Mouse (Mus musculus) CD4-positive, CD25-positive, alpha-beta regulatory T cell, adult 2 months (primary cell): ENCODE measurements around the gene Aloxe3.

Experiments used
- DNase-seq: peaks from one replicate; pipeline ENCODE4 v3.0.0-alpha.2; 2012; ENCODE audit warnings: low read depth, low spot score

Aloxe3 gene

DNA sequence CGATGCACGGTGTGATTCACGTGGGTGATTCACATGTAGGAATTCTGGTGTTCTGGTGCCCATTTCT lies at the start of gene Aloxe3:
Aloxe3 (plus strand) TSS at position 45 of the 67 bp plus-strand sequence.
- no peak for DNase-seq

DNA sequence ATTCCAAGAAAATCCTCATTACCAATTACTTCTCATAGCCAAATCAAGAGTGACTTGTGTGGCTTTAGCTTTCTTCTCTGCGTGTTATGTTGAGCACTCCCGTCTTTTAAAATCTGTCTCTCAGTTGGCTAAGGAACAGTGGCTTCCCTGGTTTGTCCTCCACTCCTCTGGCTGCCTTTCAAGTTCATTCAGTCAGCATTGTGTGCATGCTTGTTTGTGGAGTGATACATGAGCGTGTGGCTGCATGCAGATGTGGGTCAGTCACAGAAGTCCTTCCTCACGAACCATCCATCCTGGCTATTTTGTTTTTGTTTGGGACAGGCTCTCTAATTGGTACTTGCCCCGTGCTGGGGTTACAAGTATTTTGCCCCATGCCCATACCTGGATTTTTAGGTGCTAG lies 49.1 kb upstream of the Aloxe3 start:
- DNase-seq: no peak

DNA sequence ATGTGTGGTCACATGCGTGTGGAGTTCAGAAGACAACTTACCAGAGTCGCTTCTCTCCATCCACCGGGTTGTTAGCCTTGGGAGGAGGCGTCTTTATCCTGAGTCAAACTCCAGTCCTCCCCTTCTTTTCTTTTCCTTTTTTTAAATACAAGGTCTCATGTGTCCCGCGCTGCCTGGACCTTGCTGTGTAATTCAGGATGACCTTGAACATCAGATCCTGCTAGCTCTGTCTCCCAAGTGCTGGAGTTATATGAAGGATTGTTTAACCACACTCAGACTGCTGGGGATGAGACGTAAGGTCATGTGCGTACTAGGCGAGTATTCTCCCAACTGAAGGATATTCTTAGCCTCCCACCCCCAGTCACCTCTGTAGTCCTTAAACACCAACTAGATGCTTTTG lies 48.4 kb upstream of the Aloxe3 start:
- DNase-seq: no peak

DNA sequence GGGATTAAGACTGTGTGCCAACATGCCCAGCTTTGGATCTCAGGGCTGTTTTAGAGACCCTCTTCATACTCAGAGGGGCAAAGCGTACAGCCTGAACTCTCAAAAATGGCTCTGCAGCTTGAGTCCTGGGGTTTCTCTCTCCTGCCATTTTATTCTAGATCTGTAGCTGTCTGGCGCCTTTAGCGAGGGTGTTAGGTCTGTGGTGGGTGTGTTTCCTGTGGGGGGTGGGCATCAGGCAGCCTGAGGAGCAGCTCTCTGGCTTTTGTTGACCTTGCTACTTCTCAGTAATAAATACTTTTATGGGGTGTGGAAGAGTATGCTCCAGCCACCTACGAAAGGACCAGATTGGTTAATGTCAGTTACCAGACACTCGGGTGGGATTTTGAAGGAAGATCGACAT lies 47.7 kb upstream of the Aloxe3 start:
- no peak for DNase-seq

DNA sequence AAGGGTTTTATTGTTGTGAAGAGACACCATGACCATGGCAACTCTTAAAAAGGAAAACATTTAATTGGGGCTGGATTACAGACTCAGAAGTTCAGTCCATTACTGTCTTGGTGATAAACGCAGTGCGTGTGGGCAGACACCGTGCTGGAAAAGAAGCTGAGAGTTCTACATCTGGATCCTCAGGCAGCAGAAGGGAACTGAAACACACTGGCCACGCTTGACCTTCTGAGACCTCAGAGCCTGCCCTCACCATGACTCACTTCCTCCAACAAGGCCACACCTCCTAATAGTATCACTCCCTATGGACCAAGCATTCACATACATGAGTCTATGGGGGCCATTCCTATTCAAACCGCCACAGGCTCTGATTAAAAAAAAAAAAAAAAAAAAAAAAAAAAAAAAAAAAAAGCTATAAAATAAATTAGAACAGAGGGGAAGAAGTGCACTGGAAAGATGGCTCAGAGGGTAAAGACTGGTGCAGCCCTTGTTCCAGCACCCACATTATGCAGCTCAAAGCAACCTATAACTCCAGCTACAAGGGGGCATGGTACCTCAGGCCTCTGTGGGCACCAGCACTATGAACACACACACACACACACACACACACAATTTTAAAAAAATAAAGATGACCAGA lies 46.8 kb upstream of the Aloxe3 start:
- no peak for DNase-seq

DNA sequence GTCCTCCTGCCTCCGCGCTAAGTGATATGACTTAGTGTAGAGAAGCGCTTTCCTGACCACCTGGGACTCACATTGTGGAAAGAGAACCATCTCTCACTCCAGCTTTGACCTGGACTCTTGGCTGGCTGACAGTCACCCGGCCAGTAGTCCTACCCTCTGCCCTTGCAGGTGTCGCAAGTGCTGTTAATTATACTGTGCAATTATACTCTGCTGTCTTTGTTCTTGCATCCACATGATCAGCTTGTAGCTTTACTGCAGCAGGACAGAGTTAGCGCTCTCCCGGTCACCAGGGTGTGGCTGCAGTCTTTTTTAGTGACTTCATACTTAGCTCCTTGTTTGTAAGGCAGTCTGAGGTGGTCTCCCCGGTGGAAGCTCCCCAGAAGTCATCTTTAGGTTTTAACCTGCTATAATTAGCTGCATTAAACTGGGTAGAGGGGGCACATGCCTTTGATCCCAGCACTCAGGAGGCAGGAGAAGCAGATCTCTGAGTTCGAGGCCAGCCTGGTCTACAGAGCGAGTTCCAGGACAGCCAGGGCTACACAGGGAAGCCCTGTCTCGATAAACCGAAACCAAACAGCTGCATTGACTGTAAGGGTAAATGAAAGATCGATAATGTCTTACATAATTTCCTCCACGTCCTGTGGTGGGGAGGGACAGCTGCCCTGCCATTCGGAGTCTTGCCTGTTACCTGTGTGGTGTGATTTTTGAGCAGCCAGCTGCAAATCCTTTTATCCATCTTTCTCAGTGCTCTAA lies 45.4 kb upstream of the Aloxe3 start:
- no peak for DNase-seq

DNA sequence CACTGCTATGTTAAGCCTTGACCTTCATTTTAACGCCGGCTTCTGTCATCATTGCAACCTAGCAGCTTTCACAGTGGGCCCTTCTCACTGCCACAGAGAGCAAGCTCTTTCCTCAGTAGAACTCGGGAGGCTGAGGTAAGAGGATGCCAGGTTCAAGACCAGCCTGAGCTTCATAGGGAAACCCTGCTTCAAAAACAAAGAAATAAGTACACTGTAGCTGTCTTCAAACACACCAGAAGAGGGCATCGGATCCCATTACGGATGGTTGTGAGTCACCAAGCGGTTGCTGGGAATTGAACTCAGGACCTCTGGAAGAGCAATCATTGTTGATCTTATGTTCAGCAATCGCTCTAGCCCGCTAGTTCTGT lies 44.9 kb upstream of the Aloxe3 start:
- no peak for DNase-seq

DNA sequence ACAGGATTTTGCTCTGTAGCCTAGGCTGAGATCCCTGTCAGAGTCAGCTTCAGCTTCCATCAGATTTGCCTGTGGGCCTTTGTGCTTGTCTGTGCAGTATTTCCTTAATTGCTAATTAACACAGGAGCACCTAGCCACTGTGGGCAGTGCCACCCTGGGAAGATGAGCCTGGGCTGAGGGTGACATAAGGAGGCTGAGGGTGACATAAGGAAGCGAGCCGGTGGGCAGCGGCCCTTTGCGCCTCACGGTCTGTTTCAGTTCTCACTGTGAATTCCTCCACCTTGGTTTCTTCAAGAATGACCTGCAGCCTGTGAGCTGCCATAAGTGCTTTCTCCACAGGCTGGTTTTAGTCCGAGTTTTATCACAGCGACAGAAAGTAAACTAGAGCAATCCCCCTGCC lies 44.1 kb upstream of the Aloxe3 start:
- no peak for DNase-seq

DNA sequence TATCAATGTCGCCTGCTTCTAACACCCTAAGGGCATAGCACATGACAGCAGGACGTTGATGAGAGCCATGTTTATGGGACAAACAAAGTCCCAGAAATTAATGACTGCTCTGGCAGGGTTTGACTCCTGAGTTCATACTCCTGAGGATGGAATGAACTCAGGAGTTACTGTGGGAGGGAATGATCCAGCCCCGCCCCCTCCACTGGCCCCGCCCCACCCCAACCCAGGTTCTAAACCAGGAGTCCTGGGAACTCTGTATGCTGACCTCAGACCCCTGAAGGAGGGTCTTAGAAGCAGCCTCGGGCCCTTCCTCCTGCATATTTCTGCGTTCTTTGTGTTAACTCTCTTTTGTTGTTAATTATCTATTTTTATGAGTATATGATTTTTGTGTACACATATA lies 40.1 kb upstream of the Aloxe3 start:
- DNase-seq: no peak

DNA sequence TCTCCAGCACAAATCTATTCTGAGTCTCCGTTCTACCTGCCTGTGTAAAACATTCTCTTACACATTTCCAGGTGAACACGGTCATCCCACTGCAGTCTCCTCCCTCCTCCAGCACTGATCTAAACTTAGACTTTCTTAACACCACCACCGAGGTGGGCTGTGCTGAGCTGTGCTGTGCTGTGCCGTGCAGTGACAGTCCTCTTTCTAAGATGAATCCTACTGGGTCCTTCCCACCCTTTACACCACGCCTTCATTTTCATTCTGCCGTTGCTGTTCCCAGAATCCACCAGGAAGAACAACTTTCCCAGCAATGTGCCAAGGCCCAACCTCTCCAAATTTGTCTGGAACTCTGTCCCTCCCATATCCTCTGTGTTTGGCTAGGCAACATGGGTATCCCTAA lies 39.3 kb upstream of the Aloxe3 start:
- DNase-seq: no peak

DNA sequence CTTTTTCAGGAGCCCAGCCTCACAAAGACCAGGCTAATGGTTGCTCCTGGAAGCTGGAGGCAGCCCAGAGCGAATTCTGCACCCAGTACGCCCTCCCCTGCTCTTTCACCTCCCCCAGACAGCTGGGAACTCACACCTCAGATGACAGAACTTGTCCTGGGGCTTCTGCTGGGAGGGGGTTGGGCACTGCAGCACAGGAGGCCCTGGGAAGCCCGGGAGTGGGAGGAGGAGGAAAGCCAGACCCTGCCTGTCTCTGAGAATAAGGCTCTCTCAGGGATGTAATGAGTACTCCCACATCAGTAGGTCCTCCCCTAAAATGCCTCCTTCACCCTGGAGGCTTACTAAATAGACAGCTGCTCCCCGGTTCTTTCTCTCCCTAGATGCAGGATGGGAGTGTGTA lies 38.6 kb upstream of the Aloxe3 start:
- no peak for DNase-seq

DNA sequence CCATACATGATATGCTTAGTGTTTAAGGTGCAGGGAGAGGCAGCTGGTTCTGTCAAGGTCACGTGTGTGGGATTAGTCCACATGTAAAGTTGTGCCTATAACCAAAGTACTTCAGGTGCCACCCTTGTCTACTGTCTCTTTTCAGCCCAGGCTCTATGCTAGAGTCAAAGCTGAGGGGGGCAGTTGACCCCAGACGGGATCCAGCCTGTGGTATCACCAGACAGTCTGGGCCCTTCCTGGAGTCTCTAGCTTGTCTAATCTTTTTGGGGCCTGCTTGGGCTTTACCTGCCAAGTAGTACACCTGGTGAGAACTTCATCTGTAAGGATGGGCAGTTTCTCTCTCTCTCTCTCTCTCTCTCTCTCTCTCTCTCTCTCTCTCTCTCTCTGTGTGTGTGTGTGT lies 38.1 kb upstream of the Aloxe3 start:
- DNase-seq: peak; percentile 20

DNA sequence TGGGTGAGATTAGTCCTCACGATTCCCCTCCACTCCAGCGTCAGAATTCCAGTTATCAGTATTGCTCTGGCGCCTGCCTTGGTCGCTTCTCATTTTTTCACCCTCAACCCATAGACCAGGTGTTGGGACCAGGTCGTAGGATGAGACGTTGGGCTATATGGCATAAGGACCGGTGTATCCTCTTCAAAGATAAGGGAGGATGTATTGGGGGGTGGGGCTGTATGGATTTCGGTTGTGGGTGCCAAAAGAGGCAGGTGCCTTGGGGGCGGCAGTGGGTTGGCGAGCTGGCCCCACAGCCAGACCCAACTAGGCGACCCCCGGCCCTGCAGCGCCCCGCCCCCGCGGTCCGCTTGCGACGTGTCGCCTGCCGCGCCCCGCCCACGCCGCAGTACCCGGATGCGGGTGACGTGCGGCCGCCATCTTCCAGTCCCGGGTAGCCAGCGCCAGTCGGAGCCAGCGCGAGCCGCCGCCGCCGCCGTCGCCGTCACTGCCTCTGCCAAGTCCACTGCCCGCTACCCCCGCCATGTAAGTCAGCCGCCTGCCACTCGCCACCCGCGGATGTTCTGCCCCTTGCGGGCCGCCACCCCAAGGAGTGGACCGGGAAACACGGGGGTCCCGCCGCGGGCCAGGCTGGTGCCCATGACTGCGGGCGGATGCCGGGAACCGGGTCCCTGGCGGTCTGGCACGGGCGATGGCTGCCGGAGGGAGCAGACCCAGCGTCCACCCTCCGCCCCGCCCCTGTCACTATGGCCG lies 37.4 kb upstream of the Aloxe3 start, which contains the start of gene Vamp2:
Vamp2 (plus strand) TSS at position 388 of the 753 bp plus-strand sequence.
- peak; percentile 97 for DNase-seq

DNA sequence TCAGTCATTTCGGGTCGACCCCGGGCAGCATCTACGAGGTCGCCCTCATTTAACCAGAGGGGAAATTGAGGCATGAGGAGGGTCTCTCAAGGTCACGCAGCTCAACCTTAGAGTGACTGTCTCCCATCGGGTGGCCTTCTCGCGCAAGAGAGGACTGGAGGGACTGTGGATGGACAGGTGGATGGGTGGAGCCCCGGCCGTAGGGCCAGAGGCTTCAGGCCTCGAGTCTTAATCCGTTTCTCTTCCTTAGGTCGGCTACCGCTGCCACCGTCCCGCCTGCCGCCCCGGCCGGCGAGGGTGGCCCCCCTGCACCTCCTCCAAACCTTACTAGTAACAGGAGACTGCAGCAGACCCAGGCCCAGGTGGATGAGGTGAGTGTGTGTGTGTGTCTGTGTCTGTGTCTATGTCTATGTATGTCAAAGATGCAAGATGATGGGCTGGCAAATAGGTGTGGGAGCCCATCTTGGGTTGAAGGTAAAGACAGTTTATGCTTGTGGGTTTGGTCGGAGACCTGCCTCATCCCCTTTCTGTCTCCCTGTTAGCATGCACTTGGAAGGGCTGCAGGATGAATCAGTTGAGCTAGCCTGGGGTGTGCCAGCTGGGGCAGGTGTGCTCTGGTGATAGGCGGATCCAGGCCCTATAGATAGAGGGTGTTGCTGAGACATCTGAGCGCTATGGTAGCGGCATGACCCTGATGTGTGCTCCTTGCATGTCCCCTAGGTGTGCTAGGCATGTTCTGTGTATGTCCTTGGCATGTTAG lies 36.7 kb upstream of the Aloxe3 start:
- peak; percentile 54 for DNase-seq

DNA sequence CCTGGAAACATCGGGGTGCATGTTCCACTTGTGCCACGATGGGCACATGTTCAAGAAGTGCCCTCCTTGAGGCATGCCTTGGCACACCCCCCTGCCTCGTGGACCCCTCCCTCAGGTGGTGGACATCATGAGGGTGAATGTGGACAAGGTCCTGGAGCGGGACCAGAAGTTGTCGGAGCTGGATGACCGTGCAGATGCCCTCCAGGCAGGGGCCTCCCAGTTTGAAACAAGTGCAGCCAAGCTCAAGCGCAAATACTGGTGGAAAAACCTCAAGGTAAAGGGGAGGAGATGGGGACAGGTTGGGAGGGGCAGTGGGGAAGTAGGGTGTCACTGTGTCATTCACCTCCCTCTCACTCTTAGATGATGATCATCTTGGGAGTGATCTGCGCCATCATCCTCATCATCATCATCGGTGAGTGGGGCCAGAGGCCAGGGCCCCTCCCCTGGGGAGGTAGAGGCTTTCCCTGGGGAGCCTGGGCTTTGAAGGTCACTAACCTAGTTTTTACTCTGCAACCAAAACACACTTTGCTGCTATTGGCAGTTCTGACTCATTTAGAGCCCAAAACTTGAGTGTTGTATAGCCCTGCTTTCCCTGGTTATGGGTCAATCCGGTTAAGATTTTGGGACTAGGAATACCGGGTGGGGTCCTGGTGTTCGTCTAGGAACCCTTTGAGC lies 35.9 kb upstream of the Aloxe3 start:
- DNase-seq: no peak

DNA sequence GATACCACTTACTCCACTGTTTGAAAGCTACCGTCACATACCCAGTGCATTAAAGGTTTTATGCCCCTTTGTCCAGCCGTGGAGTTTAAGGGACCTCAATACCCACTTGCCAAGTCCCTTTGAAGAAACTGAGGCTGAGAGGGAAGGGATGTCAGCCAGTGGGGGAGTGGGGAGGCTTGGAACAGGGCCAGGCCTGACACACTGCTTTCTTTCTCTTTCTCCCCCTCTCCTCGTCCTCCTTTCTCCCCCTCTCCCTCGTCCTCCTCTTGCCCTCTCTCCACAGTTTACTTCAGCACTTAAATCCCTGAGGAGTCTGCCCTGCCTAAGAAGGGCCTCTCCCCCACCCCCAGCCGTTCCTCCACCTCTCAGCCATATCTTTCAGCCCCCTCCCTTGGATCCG lies 35.3 kb upstream of the Aloxe3 start:
- peak; percentile 9 for DNase-seq

DNA sequence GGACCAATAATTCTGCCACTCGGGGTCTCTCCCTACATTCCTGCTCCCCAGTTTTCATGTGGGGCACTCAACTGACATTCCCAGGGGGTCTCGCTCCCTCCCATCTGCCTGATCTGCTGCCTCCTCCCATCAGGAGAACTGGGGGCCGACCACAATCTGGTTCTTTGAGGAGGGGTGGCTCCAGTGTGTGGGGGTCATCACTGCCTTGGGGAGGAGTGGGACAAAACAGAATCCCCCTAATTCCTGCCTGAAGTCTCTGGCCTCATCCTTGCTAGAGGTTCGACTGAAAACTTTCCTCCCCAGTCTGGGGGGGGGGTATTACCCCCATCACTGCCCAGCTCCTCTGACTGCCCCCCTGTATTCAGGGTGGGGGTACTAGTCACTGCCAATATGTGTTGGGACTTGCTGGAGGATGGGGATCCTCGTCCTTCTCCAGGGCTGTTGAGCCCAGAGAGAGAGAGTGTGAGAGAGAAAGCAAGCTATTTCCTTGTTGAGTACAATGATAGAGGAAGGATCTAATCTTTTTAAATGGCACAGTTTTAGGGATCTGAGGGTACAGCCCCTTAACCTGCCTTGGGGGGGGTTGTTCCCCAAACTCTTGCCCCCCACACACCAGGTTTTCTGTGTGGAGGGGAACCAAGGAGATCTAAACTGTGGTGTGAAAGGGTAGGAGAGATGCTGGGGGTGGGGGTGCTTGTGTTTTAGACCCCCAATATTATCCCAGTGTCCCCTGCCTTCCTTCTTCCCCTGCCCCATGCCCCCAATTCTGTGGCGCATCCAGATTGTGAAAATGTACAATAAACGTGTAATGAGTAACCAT lies 33.9 kb upstream of the Aloxe3 start:
- DNase-seq: peak; percentile 20

DNA sequence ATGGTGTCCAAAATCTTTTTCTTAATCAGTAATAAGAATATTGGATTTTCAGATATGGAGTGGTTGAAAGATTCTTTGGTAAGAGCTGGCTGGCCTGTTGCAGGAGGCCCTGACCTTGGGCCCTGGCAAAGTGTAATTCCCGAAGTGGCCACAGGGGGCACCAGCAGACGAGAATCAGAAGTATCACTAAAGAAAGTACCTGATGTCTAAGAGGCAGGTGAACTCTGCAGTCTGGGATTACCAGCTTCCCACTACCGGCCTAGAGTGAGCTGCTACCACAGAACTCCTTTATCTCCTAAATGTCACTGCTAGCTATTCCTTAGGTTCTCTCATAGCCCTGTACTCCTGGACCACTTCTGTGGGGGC lies 33.3 kb upstream of the Aloxe3 start:
- DNase-seq: peak; percentile 91

DNA sequence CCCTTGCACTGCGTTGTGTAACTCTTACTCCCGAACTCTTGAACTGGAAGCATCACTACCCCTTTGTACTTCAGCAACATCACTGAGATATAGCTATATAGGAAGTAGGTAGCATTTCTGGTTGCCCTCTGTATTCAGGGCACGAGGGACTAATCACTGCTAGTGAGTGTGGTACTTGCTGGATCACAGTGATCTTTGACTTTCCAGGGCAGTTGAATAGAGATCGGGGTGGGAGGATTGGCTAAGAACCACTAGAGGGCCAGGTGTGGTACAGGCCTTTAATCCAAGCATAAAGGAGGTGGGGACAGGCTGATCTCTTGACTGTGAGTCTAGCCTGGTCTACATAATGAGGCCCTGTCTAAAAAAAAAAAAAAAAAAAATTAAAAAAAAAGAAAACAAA lies 32.8 kb upstream of the Aloxe3 start:
- DNase-seq: peak; percentile 69

DNA sequence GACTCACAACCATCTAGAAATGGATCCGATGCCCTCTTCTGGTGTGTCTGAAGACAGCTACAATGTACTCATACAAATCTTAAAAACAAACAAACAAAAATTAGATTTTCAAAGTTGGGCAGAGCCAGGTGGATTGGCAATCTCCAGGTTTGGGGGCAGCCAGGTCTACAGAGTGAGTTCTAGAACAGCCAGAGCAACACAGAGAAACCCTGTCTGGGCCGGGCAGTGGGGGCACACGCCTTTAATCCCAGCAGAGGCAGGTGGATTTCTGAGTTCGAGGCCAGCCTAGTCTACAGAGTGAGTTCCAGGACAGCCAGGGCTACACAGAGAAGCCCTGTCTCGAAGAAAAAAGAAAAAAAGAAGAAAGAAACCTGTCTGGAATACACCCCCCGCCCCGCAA lies 31.8 kb upstream of the Aloxe3 start:
- peak; percentile 18 for DNase-seq

DNA sequence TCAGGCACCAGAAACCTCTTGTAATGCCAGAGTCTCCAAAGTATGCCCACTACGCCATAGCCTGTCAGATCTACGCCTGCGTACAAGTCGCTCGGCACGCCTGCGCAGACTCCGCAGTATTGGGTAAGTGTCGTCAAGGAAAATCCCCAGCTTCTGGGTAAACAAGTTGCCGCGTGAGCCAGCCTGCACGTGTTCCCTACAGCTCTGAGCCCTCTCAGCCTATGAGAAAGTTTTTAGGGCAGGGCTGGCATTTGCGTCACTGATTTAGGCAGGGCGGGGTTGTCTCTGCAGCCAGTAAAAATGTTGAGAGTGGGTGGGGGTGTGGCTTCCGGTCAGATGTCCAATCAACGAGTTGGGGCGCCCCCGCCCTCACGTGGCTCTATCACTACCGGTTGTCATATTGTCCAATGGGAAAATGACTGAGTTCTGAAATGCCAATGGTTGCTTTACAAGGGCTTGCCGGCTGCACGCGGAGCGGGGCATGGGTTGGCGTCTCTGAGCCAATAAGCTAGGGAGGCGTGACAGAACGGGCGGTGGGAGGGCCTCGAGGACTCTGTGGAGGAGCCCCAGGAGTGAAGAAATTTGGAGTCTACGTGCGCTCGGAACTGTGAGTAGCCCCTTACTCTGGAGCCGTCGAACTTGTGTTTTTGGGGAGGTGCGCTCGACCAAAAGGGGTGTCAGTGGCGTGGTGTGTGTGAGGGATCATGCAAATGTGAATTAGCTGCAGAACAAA lies 30.8 kb upstream of the Aloxe3 start, which contains the start of gene Per1:
Per1 (plus strand) TSS at position 521 of the 733 bp plus-strand sequence.
- DNase-seq: peak; percentile 99
